Mouse (Mus musculus): ENCODE results near the gene Pla2g4b.

Gene Pla2g4b

DNA sequence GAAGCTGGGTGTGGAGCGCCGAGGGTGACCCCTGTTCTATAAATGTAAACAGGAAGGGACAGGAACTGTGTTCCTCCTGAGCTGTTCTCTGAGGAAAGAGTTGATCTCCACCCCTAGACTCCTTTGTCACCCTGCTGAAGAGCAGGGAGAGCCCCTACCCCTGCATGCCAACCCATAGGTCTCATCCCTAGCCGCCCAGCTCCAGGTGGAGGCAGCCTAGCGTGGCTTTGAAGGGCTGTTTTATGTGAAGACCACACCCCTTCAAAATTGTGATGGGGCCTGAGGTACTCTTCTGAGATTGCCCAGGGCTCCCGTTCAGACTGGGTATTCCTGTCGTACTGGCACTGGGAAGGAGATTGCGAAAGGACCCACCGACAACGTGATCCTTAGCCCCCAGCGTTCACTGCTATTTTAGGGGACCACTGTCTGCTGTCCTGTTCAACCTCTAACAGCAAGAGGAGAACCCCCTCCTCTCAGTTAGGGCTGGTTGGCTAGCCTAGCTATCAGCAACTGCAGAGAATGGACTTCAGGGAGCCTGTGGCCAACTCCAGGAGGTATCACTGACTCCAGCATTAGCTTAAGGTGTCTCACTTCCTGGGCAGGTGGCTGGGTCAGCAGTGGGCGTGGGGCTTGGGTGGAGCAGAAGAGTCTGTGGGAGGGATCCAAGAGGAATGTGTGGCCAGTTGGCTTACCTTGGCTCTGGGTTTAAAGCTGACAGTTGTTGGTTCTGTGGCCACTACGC lies at the start of gene Pla2g4b:
Pla2g4b (plus strand) TSS at position 692 of the 742 bp plus-strand sequence.
- DNase-seq: no peak

DNA sequence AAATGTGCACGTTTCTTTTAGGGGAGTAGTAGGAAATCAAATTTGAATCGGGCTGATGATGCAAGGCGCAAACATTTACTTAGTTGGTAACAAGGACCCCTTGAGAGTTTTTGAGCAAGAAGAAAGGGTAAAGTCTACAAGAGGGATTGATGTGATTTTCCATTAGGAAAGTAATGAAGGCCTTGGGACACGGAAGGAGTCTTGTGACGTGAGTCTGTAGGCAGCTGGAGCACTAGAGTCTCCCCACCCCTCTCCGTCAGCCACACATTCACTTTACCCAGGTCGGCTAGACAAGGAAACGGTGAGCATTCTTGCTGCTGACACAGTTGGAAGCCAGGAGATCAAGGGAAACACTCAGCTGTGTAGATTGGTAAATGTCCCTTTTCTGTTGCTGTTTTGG lies 47.3 kb upstream of the Pla2g4b start:
- no peak for DNase-seq

DNA sequence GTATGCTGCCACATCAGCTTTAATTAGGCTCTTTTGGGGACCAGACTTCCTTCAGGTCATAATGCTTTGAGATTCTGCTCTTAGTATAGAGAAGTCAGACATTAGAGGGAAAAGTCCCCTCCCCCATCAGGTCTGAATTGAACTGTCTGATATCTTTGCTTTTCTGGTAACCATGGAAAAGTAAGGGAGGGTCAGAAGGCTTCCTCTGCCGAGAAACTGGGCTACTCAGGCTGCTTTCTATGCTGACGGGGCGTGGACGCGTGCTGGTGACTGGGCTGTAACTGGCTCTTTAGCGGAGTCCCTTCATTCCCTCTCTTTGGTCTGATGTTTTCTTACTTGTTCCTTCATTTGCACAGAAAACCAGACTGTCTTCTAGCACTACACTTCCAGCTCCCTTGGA lies 46.8 kb upstream of the Pla2g4b start:
- DNase-seq: no peak

DNA sequence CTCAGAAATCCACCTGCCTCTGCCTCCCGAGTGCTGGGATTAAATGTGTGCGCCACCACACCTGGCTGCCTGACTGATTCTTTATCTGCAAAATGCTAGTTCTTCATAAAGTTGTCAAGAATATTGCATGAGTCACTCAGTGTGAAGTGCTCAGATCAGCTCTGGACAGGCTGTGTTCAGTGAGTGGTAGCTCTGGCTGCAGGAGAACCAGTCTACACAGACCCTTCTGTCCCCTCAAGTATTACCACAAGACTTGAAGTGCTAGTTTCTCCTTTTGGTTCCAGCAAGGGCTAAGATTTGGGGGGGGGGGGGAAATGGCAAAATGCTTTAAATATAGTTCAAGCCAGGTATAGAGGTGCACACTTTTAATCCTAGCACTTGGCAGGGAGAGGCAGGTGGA lies 45.8 kb upstream of the Pla2g4b start:
- no peak for DNase-seq

DNA sequence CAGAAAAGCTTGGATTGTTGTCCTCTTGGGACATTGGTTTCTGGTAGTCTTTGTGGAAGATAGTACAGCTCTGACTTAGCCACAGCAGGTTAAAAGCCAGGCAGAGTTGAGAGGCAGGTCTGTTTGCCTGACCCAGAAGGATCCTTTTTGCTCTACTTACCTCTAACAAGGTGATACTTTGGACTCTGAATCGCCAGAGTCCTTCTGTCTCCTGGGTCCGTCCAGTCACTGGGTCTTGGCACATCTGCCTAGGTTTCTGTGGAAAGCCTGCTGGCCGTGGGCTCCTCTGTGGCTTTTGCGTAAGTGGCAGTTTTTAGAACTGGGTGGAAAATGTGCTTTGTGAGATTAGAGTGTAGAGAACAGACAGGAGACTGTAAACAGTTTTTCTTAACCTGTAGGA lies 44.3 kb upstream of the Pla2g4b start:
- peak; percentile 57 to 66 for DNase-seq

DNA sequence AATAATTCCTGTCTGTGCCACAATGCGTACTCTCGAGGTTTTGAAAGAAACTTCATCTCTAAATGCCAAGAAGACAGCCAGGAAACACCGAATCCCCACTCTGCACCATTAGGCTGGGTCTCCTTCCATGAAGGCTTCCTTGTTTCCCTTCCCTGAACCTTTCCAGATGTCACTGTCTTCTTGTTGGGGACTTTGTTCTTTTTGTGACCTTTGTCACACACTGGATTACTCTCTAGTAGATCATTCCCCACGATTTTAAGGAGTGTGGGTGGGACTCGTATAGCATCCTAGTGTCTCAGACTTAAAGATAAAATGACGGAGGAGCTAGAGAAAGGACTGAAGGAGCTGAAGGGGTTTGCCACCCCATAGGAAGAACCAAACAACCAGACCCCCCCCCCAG lies 42.3 kb upstream of the Pla2g4b start:
- peak in 1 of 2 experiments; percentile 26 for DNase-seq

DNA sequence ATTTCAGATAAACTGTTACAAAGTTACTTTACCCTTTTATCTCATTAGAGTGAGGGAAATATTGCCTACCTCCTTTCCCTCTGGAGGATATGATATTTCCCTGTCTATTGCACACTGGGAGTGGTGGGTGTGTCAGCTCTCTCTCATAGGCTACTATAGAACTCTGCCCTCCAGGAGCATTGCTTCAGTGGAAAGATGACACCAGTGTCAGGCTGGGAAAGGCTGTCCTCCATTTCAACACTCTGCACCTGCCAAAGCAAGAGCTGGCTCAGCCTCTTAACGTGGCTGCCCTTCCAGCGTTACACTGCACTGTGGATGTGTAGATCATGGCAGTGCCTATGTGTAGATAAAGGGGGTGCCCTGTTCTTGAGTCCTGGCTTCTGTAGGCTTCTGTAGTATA lies 40.9 kb upstream of the Pla2g4b start:
- DNase-seq: no peak

DNA sequence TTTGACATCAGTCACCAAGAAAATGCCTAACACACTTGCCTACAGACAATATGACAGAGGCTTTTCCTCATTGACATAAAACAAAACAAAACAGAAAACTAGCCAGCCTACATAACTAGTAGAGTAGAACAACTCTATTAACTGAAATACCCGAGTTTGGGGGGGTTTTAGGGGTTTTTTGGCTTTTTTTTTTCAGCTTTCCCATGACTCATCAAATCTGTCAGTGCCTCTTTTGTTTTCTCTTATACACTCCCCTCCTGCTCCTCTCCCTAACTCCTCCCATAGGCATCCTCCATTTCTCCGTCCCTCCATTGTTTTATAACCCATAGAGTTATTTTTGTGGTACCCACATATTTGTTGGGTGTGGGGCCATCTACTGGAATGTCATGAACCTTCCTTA lies 39.7 kb upstream of the Pla2g4b start:
- no peak for DNase-seq

DNA sequence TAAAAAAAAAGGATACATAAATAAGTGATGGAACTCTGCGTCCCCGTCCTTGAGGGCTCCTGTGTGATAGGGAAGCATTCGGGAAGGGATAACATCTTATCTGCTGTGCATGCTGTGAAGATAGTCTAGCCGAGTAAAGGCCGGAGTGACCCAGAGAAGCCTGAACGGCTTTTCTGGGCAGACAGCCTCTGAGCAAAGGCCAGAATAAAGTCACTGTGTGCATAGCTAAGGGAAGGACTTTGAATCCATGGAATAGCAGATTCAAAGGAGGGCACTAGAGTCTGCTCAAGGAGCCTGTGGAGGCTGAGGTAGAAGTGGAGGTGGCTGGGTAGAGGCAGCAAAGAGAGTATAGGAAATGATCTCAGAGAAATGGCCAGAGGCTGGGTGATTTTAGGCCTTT lies 38.4 kb upstream of the Pla2g4b start:
- peak; percentile 29 to 44 for DNase-seq

DNA sequence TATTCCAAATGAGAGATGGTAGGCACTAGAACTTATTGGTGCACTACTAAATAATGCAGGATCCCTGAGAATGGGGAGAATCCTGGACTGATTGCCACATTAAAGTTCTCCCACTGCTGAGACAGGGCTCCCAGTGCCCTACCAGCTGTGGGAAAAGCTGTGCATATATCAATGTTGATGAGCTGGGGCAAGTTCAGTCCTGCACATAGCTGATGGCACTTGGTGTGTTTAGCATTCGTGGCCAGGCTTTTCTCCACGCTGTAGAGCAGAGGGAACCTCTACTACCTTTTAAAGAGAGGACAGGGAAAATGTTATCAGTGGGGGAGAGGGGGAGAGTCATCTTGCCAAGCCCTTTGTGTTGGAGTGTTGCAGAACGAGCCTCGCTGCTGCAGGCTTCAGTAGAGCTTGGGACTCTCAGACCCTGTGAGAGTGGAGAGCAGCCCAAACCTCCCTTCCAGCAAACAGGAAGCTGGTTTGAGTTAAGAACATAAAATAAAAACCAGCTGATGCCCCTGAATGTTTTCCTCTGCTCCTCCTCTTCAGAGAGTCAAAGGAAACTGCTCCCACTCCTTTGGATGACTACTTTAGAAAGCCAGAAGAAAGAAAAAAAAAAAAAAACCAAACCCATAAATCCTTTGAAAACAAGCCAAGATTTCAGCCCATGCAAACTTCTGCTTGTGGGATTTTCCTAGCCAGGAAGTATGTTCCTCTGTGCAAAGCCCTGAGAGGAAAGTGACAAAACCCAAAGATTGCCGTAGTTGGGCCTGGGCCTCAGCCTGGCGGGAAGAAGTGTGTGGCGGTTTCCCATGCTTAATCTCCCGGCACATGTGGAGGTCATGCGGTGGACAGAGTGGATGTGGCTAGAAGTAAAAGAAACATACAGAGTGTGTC lies 37.6 kb upstream of the Pla2g4b start:
- DNase-seq: peak; percentile 16 to 25

DNA sequence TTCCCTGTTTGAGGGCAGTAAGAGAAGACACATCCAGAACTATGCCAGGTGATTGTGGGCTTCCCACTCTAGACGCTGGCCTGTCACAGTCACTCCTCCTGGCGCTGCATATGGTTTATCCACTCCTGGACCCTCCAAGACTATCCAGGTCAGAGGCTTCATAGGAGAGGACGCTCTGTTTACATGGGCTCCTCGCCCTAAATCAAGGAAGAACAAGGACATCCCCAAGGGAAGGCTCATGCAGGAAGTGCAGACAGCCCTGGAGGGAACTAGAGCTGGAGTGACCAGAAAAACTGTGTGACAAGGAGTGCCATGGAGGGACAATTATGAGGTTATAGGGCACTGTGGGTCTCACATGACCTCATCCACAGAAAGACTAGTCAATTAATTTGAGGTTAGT lies 35.9 kb upstream of the Pla2g4b start:
- no peak for DNase-seq

DNA sequence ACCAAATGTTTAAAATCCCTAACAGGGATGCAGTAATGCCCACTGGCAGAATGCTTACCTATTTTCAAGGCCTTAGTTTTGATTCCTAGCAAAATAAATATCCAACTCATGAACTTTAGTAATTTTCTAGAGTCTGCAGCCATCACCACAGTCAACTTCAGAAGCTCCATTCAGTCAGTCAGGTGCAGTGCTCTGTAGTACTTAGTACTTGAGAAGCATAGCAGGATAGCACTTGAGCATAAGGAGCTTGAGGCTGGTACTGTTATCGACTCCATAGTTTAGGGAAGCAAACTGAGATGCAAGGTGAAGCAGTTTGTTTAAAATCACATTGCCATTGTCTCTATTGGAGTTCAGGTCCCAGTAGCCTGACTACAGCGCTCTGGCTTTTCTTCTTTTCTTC lies 33.5 kb upstream of the Pla2g4b start:
- DNase-seq: no peak

DNA sequence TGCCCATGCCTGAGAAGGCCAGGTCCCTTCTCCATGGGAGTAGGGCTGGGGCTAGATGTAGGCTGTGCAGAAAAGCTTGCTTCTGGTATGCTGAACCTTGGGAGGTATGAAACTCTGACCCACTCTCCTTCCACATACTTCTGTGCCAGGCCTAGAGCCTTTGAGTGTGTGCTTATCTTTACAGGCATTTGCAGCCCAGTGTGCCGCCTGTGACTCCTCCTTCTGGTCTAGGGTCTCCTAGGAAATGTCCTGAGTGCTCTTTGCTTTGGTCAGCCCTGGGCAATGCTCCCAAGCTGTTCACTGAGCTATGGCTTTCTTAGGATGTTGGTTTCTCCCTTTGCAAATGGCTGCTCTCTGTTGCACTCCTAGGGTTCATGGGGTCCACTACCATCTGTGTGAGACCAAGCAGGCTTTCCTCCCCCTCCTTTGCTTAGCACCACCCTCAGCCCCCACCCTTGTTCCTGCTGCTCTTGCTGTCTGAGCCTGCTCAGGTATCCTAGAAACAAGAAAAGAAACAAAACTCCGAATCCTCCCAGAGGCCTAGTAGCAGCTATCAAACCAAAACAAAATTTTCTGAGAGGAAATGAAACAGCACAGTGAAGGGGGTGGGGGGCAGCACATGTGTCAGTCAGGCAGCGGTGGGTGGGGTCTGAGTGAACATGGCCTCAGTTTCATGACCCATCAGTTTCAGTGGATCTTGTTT lies 32.2 kb upstream of the Pla2g4b start:
- DNase-seq: peak; percentile 39 to 54

DNA sequence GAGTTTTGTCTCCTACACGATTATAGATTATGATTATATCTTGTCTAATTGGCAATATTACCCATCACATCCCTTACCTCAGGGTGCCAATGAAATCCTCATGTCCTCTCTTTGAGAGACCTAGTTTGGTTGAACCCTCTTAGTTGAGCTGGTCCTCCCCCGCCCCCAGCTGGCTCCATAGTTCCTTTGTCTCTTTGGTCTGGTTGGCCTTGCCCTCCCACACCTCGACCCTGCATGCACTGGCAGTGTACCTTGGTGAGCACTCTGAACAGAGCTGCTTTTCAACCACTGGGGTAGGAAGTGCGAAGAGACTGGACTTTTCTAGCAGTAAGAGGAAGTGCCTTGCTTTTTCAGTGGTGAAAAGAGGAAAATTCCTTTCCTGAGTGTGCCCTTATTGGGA lies 31.3 kb upstream of the Pla2g4b start:
- no peak for DNase-seq

DNA sequence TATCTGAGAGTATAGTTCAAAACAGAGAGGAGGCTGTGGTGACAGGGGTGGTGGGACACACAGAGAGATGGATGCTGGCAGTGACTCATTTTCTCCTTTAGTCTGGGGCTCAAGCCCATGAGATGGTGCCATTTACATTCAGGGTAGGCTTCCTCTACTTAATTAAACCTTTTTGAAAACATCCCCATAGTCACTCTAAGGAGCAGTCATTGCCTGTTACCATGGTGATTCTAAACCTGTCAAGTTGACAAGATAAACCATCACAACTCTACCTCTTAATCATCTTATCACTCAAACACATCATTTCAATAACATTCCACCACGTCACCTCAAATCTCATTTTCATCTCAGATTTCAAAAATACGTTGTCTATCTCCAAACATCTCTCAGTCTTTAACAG lies 29.2 kb upstream of the Pla2g4b start:
- no peak for DNase-seq

DNA sequence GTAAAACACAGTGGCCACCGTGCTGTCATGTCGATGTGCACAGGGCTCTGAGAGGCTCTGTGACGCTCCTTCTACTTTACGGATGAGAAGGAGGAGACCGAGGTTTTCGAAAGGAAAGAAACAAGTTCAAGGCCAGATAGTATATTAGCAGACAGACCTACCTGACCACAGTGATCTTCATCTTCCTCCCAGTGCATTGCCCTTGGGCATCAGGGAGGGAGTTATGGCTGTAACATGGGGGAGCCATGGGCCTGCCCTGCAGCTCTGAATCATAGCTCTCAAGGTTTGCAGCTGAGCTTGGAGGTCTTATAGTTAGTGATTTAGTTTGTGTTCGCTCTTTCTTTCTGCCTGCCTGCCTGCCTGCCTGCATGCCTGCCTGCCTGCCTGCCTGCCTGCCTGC lies 26.5 kb upstream of the Pla2g4b start:
- DNase-seq: no peak

DNA sequence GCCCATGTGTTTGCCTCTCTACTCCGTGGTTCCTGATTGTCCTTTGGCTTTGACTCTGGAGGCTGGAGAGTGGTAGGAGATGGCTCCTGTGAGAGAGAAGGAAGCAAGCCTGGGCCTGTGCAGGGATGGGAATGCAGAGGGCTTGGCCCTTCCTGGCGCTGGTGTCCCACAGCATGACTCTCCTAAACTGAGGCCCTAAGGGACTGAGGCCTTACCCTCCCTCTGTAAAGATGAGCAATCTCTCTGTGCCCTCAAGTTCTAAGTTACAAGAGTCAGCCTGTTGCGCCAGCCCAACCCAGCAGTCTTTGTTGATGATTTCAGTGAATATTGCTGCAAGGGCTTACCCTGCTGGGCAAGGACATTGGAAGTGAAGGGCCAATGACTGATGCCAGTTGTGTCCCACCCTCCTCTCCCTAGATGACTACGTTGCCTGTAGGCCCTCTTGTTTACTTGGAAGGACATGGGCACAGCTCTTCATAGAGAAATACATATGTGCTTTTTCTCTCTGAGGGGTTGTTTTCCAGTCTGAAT lies 25.5 kb upstream of the Pla2g4b start:
- DNase-seq: no peak

DNA sequence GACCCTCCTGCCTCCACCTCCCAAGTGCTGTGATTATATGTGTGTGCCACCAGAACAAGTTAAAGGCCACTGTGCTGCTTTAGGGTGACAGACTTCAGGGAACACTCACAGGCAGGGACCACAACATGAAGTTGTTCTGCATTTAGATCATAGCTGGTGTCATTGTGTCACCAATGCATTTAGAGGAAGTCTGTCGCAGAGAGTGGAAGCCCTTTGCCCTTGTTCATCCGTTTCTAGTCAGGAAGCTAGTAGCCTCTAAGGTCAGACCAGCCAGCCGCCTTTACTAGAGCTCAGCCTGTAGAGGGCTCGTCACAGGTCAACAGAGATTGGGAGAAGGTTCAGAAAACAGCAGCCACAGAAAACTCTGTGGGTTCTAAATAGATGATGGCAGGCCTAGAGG lies 24.5 kb upstream of the Pla2g4b start:
- DNase-seq: peak; percentile 47 to 52

DNA sequence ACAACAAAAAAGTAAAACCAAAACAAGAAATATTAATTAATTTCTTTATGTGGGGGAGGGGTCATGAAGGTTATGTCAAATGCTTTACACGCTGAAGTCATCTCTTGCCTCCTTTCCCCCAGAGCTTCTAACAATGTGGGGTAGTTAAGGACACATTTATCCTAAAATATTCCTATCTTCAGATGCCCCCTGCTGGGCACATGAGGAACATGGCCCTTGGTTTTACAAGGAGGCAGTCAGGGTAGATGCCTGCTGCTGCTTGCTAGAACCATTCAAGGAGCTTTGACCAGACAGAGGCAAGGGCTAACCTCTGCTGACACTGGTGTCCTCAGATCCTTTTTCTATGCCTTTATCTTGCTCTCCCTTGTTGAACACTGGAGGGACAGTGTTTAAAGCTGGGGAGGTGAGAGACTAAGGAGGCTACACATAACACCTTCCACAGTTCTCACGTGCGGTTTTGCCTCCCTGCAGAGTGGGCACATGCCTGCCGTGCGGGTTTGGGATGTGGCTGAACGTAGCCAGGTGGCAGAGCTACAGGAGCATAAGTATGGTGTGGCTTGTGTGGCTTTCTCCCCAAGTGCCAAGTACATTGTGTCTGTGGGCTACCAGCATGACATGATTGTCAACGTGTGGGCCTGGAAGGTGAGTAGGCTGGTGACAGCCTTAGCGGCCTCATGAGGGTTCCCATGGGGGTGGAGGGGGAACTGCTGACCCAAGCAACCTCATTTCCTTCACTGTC lies 21.6 kb upstream of the Pla2g4b start:
- peak; percentile 68 to 85 for DNase-seq

DNA sequence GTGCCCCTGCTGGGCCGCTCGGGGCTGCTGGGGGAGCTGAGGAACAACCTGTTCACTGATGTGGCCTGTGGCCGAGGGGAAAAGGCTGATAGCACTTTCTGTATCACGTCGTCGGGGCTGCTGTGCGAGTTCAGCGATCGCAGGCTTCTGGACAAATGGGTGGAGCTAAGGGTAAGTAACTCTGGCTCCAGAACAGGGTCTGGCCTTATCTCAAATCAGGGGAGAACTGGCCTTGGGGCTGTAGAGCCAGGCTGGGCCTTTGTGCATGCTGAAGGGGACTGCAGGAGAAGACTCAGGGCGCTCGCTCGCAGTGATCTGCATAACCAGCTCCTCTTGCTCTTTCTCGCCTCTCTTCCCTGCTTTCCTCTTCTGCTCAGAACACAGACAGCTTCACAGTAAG lies 20.3 kb upstream of the Pla2g4b start:
- no peak for DNase-seq

DNA sequence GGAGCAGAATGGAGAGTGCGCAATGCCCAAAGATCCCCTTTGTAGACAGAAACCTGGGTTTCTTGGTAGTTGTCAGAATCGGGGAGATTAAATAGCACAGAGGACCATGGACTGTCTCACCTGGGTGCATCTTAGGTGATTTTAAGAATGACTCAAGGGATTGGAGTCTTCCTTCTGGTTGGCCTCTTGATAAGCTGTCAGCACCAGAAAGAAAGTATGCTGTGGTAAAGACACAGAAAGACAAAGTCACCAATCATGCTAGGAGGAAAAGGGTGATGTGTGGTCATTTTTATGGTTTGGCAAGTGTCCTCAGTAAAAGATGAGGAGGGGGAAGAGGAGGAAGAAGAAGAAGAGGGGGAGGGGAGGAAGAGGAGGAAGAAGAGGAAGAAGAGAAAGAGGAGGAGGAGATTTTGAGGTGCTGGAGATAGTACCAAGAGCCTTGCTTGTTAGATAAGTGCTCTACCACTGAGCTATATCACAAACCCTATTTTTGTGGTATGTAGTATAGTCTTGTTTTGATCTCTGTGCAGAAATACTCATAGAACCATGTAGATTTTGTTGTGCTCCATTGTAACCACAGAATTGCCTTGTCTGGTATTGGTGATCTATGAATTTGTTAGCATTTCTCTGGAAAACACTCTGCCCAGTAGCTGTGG lies 19.3 kb upstream of the Pla2g4b start:
- no peak for DNase-seq

DNA sequence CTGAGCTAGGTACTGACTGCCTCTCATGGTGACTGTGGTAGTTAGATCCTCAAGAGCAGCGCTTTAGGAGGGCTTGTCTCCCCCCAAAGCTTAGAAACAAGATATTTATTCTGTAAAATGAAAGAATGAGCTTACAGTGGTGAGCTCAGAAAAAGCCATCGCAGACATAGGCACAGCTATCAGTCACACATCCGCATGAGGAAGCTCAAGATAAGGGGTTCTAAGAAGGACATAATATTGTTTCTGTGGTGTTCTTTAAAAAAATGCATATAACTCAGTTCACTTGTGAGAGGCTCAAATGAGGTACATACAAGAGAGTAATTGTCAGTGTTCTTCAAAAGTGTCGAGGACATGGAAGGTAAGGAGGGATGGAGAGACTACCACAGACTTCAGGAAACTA lies 17.3 kb upstream of the Pla2g4b start:
- DNase-seq: no peak

Measured in kidney, postnatal 36 days (tissue).